Mouse (Mus musculus): ENCODE results near the gene Mylpf. TPM values are rescaled to one million over a fixed set of nuclear protein-coding genes. Genes with fewer than 3 reads are reported as not detected.

The Mylpf gene
- total and polyA plus RNA-seq, 3 experiments, result 0.74 to 3.5 (median 3.5) TPM

DNA sequence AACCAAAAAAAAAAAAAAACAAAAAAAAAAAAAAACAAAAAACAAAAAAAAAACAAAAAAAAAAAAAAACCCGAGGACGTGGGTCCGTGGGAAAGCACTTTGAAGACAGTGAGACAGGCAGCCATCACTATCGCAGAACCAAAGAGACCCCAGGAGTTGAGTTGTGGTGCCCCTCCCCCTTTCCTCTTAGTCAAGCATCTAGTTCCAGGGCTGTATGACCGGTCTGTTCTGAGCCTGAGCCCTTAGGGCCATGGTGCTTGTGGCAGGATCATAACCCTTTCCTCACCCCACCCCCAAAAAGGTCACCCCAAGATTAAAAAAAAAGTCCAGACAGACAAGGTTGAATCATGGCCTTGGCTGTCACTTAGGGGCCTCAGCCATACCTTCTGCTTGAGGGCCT lies 7.6 kb downstream of the Mylpf start:
- Histone ChIP-seq H3K27ac (no peak overlapping the region), H3K9ac (ENCODE audit: low read depth, low read length) (no peak overlapping the region), H3K36me3 (ENCODE audit: control insufficient read depth, insufficient read depth, low read length) (no peaks in the 10 kb centered on the region), H3K79me2 (replicated peaks; ENCODE audit: control insufficient read depth, insufficient read depth, low read length) (no peaks in the 10 kb centered on the region), H3K4me1 (ENCODE audit: control insufficient read depth, insufficient read depth, low read length) (peaks cover 3% of the 10 kb centered on the region), H3K4me3 (no peak overlapping the region), H3K27me3 (ENCODE audit: control insufficient read depth, insufficient read depth, low read length) (no peaks in the 10 kb centered on the region)
- intact Hi-C loops (cut with DNase I), result no loop called here
- TF ChIP-seq POLR2A (IDR thresholded peaks at IDR 0.05; ENCODE audit: insufficient read depth, low read depth, low read length) (no peak), CTCF (IDR thresholded peaks at IDR 0.05) (no peak)
- WGBS, result 77% methylated on average over 5 of the region's 5 CpGs
- DNase-seq, result no peak

DNA sequence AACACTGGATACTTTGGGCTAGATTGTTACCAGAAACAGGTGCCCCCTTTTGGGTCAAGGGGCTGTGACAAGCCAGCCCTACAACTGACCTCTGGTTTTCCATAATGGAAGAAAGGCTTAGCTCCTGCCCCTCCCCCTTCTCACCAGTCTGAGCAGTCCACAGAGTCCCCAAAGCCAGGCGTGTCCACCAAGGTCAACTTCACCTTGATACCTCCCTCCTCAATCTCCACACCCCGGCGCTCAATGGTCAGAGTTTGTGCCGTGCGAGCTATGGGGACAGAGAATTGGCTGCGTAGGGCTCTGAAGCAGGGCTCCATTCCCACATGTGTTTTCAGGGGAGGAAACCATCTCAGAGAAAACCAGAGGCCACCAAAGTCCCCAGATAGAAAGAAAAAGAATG lies 8.8 kb downstream of the Mylpf start:
- H3K27ac ChIP-seq, result no peak overlapping the region
- H3K36me3 ChIP-seq (ENCODE audit: control insufficient read depth, insufficient read depth, low read length), result no peaks in the 10 kb centered on the region
- H3K79me2 ChIP-seq (replicated peaks; ENCODE audit: control insufficient read depth, insufficient read depth, low read length), result no peaks in the 10 kb centered on the region
- TF ChIP-seq CTCF (IDR thresholded peaks at IDR 0.05) (no peak), EP300 (IDR thresholded peaks at IDR 0.05; ENCODE audit: insufficient read depth, low read depth, low read length) (no peak), POLR2A (IDR thresholded peaks at IDR 0.05; ENCODE audit: insufficient read depth, low read depth, low read length) (no peak)
- peaks cover 3% of the 10 kb centered on the region for H3K4me1 ChIP-seq (ENCODE audit: control insufficient read depth, insufficient read depth, low read length)
- intact Hi-C loops (cut with DNase I), result no loop called here
- no peaks in the 10 kb centered on the region for H3K27me3 ChIP-seq (ENCODE audit: control insufficient read depth, insufficient read depth, low read length)
- DNase-seq, result no peak
- H3K9ac ChIP-seq (ENCODE audit: low read depth, low read length), result no peak overlapping the region
- WGBS, result 53% methylated on average over 6 of the region's 6 CpGs
- H3K4me3 ChIP-seq, result no peak overlapping the region

DNA sequence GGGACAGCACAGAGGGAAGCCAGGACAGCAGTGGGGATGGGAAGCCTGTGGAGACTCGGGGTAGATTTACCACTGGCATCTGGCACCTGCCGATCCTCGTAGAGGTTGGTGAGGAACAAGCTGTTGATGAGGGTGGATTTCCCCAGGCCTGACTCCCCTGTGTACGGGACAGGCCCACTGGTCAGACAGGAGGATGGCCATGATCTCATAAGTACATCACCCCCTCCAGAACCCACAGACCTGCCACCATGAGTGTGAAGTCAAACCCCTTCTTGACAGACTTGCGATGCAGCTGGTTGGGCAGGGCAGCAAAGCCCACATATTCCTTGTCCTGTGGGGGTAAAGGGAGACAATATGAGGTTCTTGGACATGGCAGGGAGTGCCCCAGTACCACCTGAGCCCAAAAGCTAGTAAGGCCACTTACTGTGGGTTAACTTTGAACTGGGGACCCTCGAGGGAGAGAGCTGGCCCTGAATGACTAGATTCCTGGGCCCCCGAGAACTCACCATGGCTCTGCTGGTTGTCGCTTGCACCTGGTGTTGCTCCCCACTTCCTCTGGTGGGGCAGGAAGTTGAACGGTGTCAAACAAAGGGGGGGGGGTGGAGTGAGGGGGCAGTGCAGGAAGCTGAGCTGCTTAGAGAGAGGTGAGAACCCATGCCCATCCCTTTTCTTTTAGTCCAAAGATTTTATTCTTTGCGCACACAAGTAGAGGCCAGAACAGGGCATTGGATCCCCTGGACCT lies 9.4 kb downstream of the Mylpf start:
- WGBS, result 43% methylated on average over 10 of the region's 10 CpGs
- H3K4me3 ChIP-seq, result no peak overlapping the region
- H3K27ac ChIP-seq, result no peak overlapping the region
- H3K9ac ChIP-seq (ENCODE audit: low read depth, low read length), result no peak overlapping the region
- peaks cover 3% of the 10 kb centered on the region for H3K4me1 ChIP-seq (ENCODE audit: control insufficient read depth, insufficient read depth, low read length)
- H3K27me3 ChIP-seq (ENCODE audit: control insufficient read depth, insufficient read depth, low read length), result no peaks in the 10 kb centered on the region
- DNase-seq, result no peak
- intact Hi-C loops (cut with DNase I), result no loop called here
- no peaks in the 10 kb centered on the region for H3K79me2 ChIP-seq (replicated peaks; ENCODE audit: control insufficient read depth, insufficient read depth, low read length)
- no peaks in the 10 kb centered on the region for H3K36me3 ChIP-seq (ENCODE audit: control insufficient read depth, insufficient read depth, low read length)
- TF ChIP-seq POLR2A (IDR thresholded peaks at IDR 0.05; ENCODE audit: insufficient read depth, low read depth, low read length), result no peak
- no peak for TF ChIP-seq EP300 (IDR thresholded peaks at IDR 0.05; ENCODE audit: insufficient read depth, low read depth, low read length)
- TF ChIP-seq CTCF (IDR thresholded peaks at IDR 0.05), result no peak

GRCm38 (mm10) chr7:127218670-127219069 lies 10.0 kb downstream of the Mylpf start:
- no peak overlapping the region for H3K4me3 ChIP-seq
- no peak for TF ChIP-seq EP300 (IDR thresholded peaks at IDR 0.05; ENCODE audit: insufficient read depth, low read depth, low read length)
- no peak for TF ChIP-seq CTCF (IDR thresholded peaks at IDR 0.05)
- no peak for TF ChIP-seq POLR2A (IDR thresholded peaks at IDR 0.05; ENCODE audit: insufficient read depth, low read depth, low read length)
- no peaks in the 10 kb centered on the region for H3K79me2 ChIP-seq (replicated peaks; ENCODE audit: control insufficient read depth, insufficient read depth, low read length)
- H3K27ac ChIP-seq, result no peak overlapping the region
- no peak overlapping the region for H3K9ac ChIP-seq (ENCODE audit: low read depth, low read length)
- no peaks in the 10 kb centered on the region for H3K27me3 ChIP-seq (ENCODE audit: control insufficient read depth, insufficient read depth, low read length)
- 86% methylated on average over 4 of the region's 4 CpGs for WGBS
- H3K36me3 ChIP-seq (ENCODE audit: control insufficient read depth, insufficient read depth, low read length), result no peaks in the 10 kb centered on the region
- no peak for DNase-seq
- intact Hi-C loops (cut with DNase I), result no loop called here
- peaks cover 3% of the 10 kb centered on the region for H3K4me1 ChIP-seq (ENCODE audit: control insufficient read depth, insufficient read depth, low read length)

GRCm38 (mm10) chr7:127220440-127220839 lies 11.8 kb downstream of the Mylpf start:
- intact Hi-C loops (cut with DNase I), result no loop called here
- Histone ChIP-seq H3K9ac (ENCODE audit: low read depth, low read length) (no peak overlapping the region), H3K27ac (no peak overlapping the region), H3K36me3 (ENCODE audit: control insufficient read depth, insufficient read depth, low read length) (no peaks in the 10 kb centered on the region), H3K4me1 (ENCODE audit: control insufficient read depth, insufficient read depth, low read length) (peaks cover 2% of the 10 kb centered on the region), H3K4me3 (no peak overlapping the region), H3K79me2 (replicated peaks; ENCODE audit: control insufficient read depth, insufficient read depth, low read length) (no peaks in the 10 kb centered on the region), H3K27me3 (ENCODE audit: control insufficient read depth, insufficient read depth, low read length) (no peaks in the 10 kb centered on the region)
- no peak for DNase-seq
- TF ChIP-seq CTCF (IDR thresholded peaks at IDR 0.05) (no peak), EP300 (IDR thresholded peaks at IDR 0.05; ENCODE audit: insufficient read depth, low read depth, low read length) (no peak), POLR2A (IDR thresholded peaks at IDR 0.05; ENCODE audit: insufficient read depth, low read depth, low read length) (no peak)
- 55% methylated on average over 6 of the region's 6 CpGs for WGBS

GRCm38 (mm10) chr7:127223106-127223505 lies 14.4 kb downstream of the Mylpf start:
- no peaks in the 10 kb centered on the region for H3K27me3 ChIP-seq (ENCODE audit: control insufficient read depth, insufficient read depth, low read length)
- H3K4me3 ChIP-seq, result no peak overlapping the region
- H3K9ac ChIP-seq (ENCODE audit: low read depth, low read length), result no peak overlapping the region
- no peak overlapping the region for H3K27ac ChIP-seq
- no peaks in the 10 kb centered on the region for H3K36me3 ChIP-seq (ENCODE audit: control insufficient read depth, insufficient read depth, low read length)
- 92% methylated on average over 3 of the region's 3 CpGs for WGBS
- intact Hi-C loops (cut with DNase I), result no loop called here
- H3K4me1 ChIP-seq (ENCODE audit: control insufficient read depth, insufficient read depth, low read length), result no peaks in the 10 kb centered on the region
- no peaks in the 10 kb centered on the region for H3K79me2 ChIP-seq (replicated peaks; ENCODE audit: control insufficient read depth, insufficient read depth, low read length)
- TF ChIP-seq POLR2A (IDR thresholded peaks at IDR 0.05; ENCODE audit: insufficient read depth, low read depth, low read length) (no peak), EP300 (IDR thresholded peaks at IDR 0.05; ENCODE audit: insufficient read depth, low read depth, low read length) (no peak), CTCF (IDR thresholded peaks at IDR 0.05) (no peak)
- DNase-seq, result no peak
